Mouse (Mus musculus) midbrain, embryonic 10.5 days (tissue): ENCODE data around the gene Klhl34. TPM values are rescaled to one million over a fixed set of nuclear protein-coding genes. Genes with fewer than 3 reads are reported as not detected.

ENCODE experiments used
- DNase-seq: peaks from one replicate; pipeline ENCODE4 v3.0.0-alpha.2; 2017; ENCODE audit warnings: low spot score
- H3K27ac ChIP-seq: fragments of 300-500 bp; sonication (generic); replicated peaks from 2 replicates; pipeline ENCODE4 v1.5.1; 2016; ENCODE audit warnings: mild to moderate bottlenecking
- H3K27me3 ChIP-seq: fragments of 300-500 bp; sonication (generic); 2 replicates; pipeline ENCODE4 v1.6.1; 2016; ENCODE audit warnings: low read depth, mild to moderate bottlenecking; ENCODE audit not compliant: poor library complexity, severe bottlenecking
- H3K36me3 ChIP-seq: fragments of 300-500 bp; sonication (generic); 2 replicates; pipeline ENCODE4 v1.6.1; 2016; ENCODE audit warnings: mild to moderate bottlenecking, moderate library complexity
- H3K4me1 ChIP-seq: fragments of 300-500 bp; sonication (generic); 2 replicates; pipeline ENCODE4 v1.6.1; 2016
- H3K4me3 ChIP-seq: fragments of 300-500 bp; sonication (generic); 2 replicates; pipeline ENCODE4 v1.5.1; 2016; ENCODE audit warnings: mild to moderate bottlenecking, moderate library complexity
- H3K9me3 ChIP-seq: fragments of 300-500 bp; sonication (generic); replicated peaks from 2 replicates; pipeline ENCODE4 v1.6.1; 2016; ENCODE audit warnings: mild to moderate bottlenecking
- WGBS: fragments of 180-500 bp; shearing (Covaris S2); methylation state at CpG from one replicate; pipeline ENCODE4 v1.1.7; 2016; 5-methylcytosine and 5-hydroxymethylcytosine counted together
- polyA plus RNA-seq: library from polyadenylated mRNA; unstranded; fragments of >200 nt; fragmentation: Nextera tagmentation; extraction: Ambion mirVana; gene quantifications from 2 replicates; pipeline ENCODE4 v1.2.1, GENCODE M21; 2016

Klhl34 gene
- 1.6 TPM in 2 replicates for polyA plus RNA-seq

DNA sequence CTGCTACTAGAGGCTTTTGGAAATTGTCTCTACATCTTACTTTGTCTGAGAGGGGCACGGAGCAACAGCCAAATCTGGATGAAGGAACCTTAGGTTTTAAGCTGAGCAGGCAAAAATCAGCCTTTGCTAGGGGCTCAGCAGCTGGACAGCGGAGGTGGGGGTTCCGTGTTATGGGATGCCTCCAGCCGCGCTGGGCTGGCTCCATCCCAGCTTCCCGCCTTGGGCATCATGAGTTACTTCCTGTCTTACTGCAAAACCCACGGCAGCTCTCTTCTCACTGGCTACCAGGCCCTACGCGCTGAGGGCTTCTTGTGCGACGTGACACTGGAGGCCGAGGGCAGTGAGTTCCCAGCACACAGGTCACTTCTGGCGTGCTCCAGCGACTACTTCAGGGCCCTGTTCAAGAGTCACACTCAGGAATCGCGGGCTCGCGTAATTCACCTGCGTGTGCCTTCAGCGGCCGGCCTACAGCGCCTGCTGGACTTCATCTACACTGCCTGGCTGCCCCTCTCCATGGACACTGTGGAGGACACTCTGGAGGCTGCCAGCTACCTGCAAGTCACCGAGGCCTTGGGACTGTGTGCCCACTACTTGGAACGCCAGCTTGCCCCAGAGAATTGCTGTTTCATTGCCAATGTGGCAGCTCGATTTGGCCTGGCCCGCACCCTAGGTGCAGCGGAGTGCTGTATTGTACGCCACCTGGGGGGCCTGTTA lies at the start of gene Klhl34:
Klhl34 (plus strand) TSS at position 229 of the 714 bp plus-strand sequence.
- Histone ChIP-seq H3K27ac (peak within 1 kb of the TSS; percentile 67), H3K4me1 (peaks cover 18% of the 10 kb centered on the region), H3K27me3 (peaks cover 75% of the 10 kb centered on the region), H3K9me3 (no peaks in the 10 kb centered on the region), H3K36me3 (no peaks in the 10 kb centered on the region), H3K4me3 (peak within 1 kb of the TSS; percentile 50)
- 33% methylated on average over 28 of the region's 28 CpGs for WGBS
- peak; percentile 27 for DNase-seq

GRCm38 (mm10) chrX:157801669-157802068 lies 16.6 kb upstream of the Klhl34 start:
- Histone ChIP-seq H3K4me3 (no peak overlapping the region), H3K4me1 (no peaks in the 10 kb centered on the region), H3K27me3 (peaks cover 4% of the 10 kb centered on the region; the same call in 1 of the 2 replicates), H3K9me3 (no peaks in the 10 kb centered on the region), H3K27ac (no peak overlapping the region), H3K36me3 (no peaks in the 10 kb centered on the region)
- no peak for DNase-seq
- 93% methylated on average over 2 of the region's 2 CpGs for whole genome bisulfite sequencing

GRCm38 (mm10) chrX:157809721-157810120 lies 8.5 kb upstream of the Klhl34 start:
- DNase-seq: no peak
- 60% methylated on average over 1 of the region's 1 CpGs for WGBS
- H3K4me3 ChIP-seq: no peak overlapping the region
- H3K9me3 ChIP-seq: no peaks in the 10 kb centered on the region
- H3K27me3 ChIP-seq: peaks cover 17% of the 10 kb centered on the region
- no peak overlapping the region for H3K27ac ChIP-seq
- H3K4me1 ChIP-seq: no peaks in the 10 kb centered on the region
- H3K36me3 ChIP-seq: no peaks in the 10 kb centered on the region

- Histone ChIP-seq H3K36me3 (no peaks in the 10 kb centered on the region), H3K27ac (peak overlapping the region; percentile 67), H3K9me3 (no peaks in the 10 kb centered on the region), H3K4me1 (peaks cover 18% of the 10 kb centered on the region), H3K4me3 (peak overlapping the region; percentile 50), H3K27me3 (peaks cover 72% of the 10 kb centered on the region)
- peak; percentile 61 for DNase-seq
- WGBS: 17% methylated on average over 31 of the region's 31 CpGs
Observed at GRCm38 (mm10) chrX:157817571-157818206, 546 bp upstream of the Klhl34 start.

- no peaks in the 10 kb centered on the region for H3K9me3 ChIP-seq
- no peak overlapping the region for H3K4me3 ChIP-seq
- H3K27me3 ChIP-seq: peaks cover 79% of the 10 kb centered on the region
- H3K4me1 ChIP-seq: peaks cover 18% of the 10 kb centered on the region
- 86% methylated on average over 13 of the region's 13 CpGs for WGBS
- no peak for DNase-seq
- H3K27ac ChIP-seq: no peak overlapping the region
- H3K36me3 ChIP-seq: no peaks in the 10 kb centered on the region
Observed at GRCm38 (mm10) chrX:157818921-157819260, 656 bp downstream of the Klhl34 start.

- H3K36me3 ChIP-seq: no peaks in the 10 kb centered on the region
- WGBS: 85% methylated on average over 4 of the region's 4 CpGs
Observed at GRCm38 (mm10) chrX:157829983-157830382, 11.7 kb downstream of the Klhl34 start.

More at GRCm38 (mm10) chrX:157829983-157830382, 11.7 kb downstream of the Klhl34 start:
- Histone ChIP-seq H3K27ac (no peak overlapping the region), H3K4me3 (no peak overlapping the region), H3K9me3 (no peaks in the 10 kb centered on the region), H3K27me3 (peaks cover 39% of the 10 kb centered on the region), H3K4me1 (no peaks in the 10 kb centered on the region)
- DNase-seq: no peak

Other genes with a start within 250 kb of the Klhl34 start
- gene Yy2, start 249.4 kb upstream of the Klhl34 start, polyA plus RNA-seq: 4.1 and 5.0 TPM in 2 replicates
- gene Mbtps2, start 219.7 kb upstream of the Klhl34 start, polyA plus RNA-seq: 17.2 and 20.0 TPM in 2 replicates
- not detected in 2 replicates for gene Smpx, start 119.5 kb upstream of the Klhl34 start, polyA plus RNA-seq
- gene Cnksr2, start 224.9 kb downstream of the Klhl34 start, polyA plus RNA-seq: 3.4 and 4.2 TPM in 2 replicates